Mouse (Mus musculus) embryonic stem cell, embryonic (primary cell): ENCODE results near the gene Lrrc71.

Source experiments
- CTCF ChIA-PET, 4 experiments: fragments of 300-600 bp in 2 of 4; fragments of 350-600 bp in 2 of 4; sonication (Branson Sonifier 250); formaldehyde crosslinking; loops; one replicate each; lab custom pipeline; 2022; ENCODE audit warnings: inconsistent platforms in 2 of 4; lab: Charles Lee
- POLR2A ChIA-PET, 4 experiments: fragments of 300-600 bp in 2 of 4; fragments of 350-600 bp in 2 of 4; sonication (Branson Sonifier 250); formaldehyde crosslinking; loops; one replicate each; lab custom pipeline; 2022; ENCODE audit warnings: antibody characterized with exemption in 4 of 4, inconsistent platforms in 1 of 4; lab: Charles Lee

Lrrc71 gene

DNA sequence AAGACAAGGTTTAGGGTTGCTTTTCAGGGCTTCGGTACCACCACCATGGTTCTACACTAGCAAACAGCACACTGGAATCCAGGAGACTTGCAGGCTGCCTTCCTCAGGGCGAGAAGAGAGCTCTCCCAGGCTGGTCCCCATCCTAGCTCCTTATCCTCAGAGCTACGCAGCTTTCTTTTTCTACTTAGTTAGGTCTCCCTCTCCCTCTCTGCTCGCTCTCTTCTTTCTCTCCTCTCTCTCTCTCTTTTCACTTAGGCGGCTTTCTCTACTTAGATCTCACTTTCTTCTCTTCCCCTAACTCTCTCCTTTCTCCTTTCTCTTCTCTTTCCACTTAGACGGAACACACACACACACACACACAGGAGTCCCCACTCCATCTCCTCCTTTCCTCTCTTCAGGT lies 20.0 kb upstream of the Lrrc71 start:
- POLR2A ChIA-PET = interaction anchor here in 3 of 4 experiments (0.6 to 2.0 kb wide), 12 partner anchors 10 to 374 kb away, joined by 3 to 5 read pairs (median 3); partner anchors contain the start of genes Lrrc71 (in 1 of the 3), Mef2d (in 1 of the 3) and Nes (in 1 of the 3)
- CTCF ChIA-PET = interaction anchor here (0.6 to 5.5 kb wide), 54 partner anchors 8 to 306 kb away, joined by 3 to 64 read pairs (median 4); partner anchors contain the start of genes Lrrc71 (in 4 of the 4), Ntrk1 (in 3 of the 4), Nes (in 1 of the 4) and Prcc (in 1 of the 4)

- POLR2A ChIA-PET = interaction anchor here in 2 of 4 experiments (0.9 to 1.3 kb wide), 5 partner anchors 19 to 110 kb away, joined by 3 to 5 read pairs (median 3); no protein-coding TSS in a partner anchor
Measured at GRCm38 (mm10) chr3:87767764-87768163, 19.3 kb upstream of the Lrrc71 start.

DNA sequence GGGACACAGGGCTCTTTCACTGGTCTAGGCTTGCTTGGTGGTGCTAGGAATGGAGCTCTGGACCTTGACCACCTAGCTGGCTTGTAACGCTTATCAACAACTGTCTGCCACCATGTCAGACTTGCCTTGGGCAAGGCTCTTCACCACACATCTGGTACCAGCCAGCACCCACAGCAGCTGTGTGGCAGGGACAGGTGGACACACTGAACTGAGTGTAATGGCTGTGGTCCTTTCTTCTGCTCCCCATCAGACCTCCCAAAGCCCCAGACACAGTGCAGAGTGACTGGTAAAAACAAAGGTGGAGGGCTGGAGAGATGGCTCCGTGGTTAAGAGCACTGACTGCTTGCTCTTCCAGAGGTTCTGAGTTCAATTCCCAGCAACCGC lies 17.9 kb upstream of the Lrrc71 start:
- ChIA-PET POLR2A (interaction anchor here in 2 of 4 experiments (0.8 to 1.6 kb wide), 3 partner anchors 10 to 205 kb away, joined by 3 to 5 read pairs (median 3); partner anchors contain the start of gene Nes (in 1 of the 2)), CTCF (interaction anchor here in 2 of 4 experiments (0.6 to 2.4 kb wide), 6 partner anchors 10 to 235 kb away, joined by 3 to 16 read pairs (median 6); no protein-coding TSS in a partner anchor)

More at GRCm38 (mm10) chr3:87767764-87768163, 19.3 kb upstream of the Lrrc71 start:
- CTCF ChIA-PET = interaction anchor here (0.6 to 5.5 kb wide), 30 partner anchors 7 to 307 kb away, joined by 3 to 64 read pairs (median 6); partner anchors contain the start of genes Lrrc71 (in 3 of the 4), Ntrk1 (in 2 of the 4) and Prcc (in 1 of the 4)

- POLR2A ChIA-PET = interaction anchor here in 3 of 4 experiments (0.8 to 1.6 kb wide), 5 partner anchors 10 to 205 kb away, joined by 3 to 5 read pairs (median 3); partner anchors contain the start of genes Nes (in 1 of the 3) and Ntrk1 (in 1 of the 3)
- CTCF ChIA-PET = interaction anchor here in 2 of 4 experiments (0.6 to 2.4 kb wide), 12 partner anchors 10 to 235 kb away, joined by 3 to 16 read pairs (median 5); partner anchors contain the start of gene Lrrc71 (in 2 of the 2)
Measured at GRCm38 (mm10) chr3:87765631-87766283, 17.3 kb upstream of the Lrrc71 start.

- POLR2A ChIA-PET = interaction anchor here in 3 of 4 experiments (1.2 to 1.6 kb wide), 4 partner anchors 9 to 206 kb away, joined by 3 to 5 read pairs (median 3); partner anchors contain the start of genes Nes (in 1 of the 3) and Ntrk1 (in 1 of the 3)
- CTCF ChIA-PET = interaction anchor here (0.6 to 2.4 kb wide), 16 partner anchors 8 to 205 kb away, joined by 3 to 16 read pairs (median 5); partner anchors contain the start of gene Lrrc71 (in 2 of the 4)
Measured at GRCm38 (mm10) chr3:87765091-87765490, 16.7 kb upstream of the Lrrc71 start.

DNA sequence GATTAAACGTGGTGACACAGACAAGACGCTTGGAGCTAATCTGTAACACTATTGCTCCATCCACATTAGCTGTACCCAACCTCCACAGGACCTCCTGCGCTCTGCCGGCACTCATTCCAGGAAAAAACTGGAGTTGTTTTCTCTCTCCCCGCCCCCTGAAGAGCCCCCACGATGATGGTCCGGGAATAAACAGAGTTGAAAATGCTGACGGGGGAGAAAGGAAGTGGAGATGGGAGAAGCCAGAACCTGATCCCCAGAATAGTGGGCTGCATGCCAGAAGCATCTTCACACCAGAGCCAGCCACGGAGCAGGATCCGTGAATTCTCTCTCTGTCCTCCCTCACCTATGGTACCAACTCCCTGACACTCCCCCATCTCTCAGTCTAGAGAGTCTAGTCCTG lies 16.1 kb upstream of the Lrrc71 start:
- POLR2A ChIA-PET = interaction anchor here in 1 of 4 experiments (1.2 kb wide), 1 partner anchor 8 kb away, joined by 3 read pairs; no protein-coding TSS in a partner anchor
- CTCF ChIA-PET = interaction anchor here (0.7 to 2.4 kb wide), 16 partner anchors 8 to 222 kb away, joined by 3 to 16 read pairs (median 5); partner anchors contain the start of gene Lrrc71 (in 2 of the 4)

DNA sequence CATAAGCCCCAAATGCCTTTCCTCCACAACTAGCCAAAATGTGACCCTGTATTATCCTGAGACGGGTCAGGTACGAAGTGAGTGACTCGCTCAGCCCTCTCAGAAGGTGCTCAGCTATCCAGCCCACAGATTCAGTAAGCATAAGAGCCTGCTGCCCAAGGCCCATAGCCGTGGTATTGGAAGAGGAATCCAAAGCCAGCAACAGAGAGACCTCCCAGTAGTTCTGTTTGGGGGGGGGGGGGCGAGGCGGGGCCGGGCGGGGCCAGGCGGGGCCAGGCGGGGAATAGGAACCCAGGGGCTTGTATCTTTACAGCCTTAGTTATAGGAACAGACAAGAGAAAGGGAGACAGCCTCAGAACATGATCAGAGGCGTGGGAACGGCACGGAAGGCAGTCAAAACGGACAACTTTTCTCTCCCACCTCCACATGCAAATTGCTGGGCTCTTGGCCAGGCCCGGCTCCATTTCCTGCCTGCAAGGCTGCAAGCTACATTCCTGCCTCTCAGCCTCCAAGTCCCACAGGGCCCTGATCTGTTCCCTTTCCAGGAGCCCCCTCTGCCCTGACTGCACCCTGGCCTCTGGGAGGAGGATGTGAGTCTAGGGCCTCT lies 15.4 kb upstream of the Lrrc71 start:
- ChIA-PET CTCF (interaction anchor here in 3 of 4 experiments (0.7 to 1.5 kb wide), 6 partner anchors 10 to 223 kb away, joined by 3 to 14 read pairs (median 4); no protein-coding TSS in a partner anchor), POLR2A (no interaction called here)

DNA sequence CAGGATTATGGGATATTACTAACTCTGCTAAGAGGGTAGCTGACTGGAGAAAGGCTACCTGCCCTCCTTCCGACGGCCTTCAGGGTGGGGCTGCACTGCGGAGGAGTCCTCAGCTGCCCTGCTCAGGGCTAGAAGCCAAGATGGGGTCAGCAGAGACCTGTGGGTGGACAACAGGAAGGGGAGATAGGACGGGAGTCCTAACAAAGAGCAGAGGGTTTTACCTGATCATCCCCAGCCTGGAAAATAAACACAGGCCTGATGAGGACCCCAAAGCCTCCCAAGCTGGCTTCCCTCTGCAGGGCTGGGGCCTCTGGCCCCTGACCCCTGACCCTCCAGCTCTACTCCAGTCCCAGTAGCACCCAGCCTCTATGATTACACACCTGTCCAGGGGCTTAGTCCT lies 14.8 kb upstream of the Lrrc71 start:
- ChIA-PET CTCF (interaction anchor here in 3 of 4 experiments (0.6 to 1.5 kb wide), 5 partner anchors 75 to 240 kb away, joined by 3 to 5 read pairs (median 4); no protein-coding TSS in a partner anchor), POLR2A (no interaction called here)

DNA sequence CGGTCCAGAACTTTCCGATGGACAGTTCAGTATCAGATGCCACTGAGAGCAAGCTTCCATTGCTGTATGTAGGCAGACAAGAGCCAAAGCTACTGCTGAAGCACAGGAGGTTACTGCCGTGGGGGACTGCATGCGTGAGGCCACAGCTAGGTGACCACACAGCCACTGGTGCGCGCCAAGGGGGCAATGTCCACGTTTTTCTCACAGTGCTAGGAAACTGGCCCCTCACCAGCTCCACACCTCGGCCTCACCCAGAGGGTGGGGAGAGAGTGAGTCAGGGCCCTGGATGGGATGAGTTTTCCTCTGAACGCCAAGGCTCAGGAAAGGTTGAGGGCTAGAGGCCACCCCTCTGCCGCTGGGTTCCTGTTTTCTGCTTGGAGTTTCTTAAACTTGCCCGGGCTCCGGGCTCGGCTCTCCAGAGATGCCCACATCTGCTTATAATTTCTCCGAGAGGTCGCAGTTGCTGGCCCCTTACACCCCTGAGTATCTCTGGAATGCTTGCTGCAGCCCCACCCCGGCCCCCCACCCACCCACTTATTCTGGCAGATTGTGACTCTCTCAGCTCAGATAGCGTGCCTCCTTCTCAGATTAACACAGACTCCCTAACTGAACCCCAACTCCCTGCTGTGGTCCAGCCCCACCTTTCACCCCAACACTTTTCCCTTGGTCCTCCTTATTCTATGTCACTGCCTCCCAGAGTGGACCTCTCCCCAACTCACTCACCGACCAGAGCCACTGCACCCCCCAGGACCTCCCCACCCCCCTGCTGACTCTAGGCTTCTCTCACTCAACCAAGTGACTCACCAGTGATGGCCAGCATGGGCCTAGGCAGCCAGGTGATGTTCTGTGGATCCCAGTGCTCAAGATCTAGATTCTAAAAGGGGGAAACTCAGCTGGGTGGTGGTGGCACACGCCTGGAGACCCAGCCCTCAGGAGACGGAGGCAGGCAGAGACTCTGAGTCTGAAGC lies 13.3 kb upstream of the Lrrc71 start:
- CTCF ChIA-PET = interaction anchor here in 2 of 4 experiments (0.6 to 2.0 kb wide), 11 partner anchors 8 to 466 kb away, joined by 3 to 12 read pairs (median 4); partner anchors contain the start of gene Lrrc71 (in 2 of the 2)

DNA sequence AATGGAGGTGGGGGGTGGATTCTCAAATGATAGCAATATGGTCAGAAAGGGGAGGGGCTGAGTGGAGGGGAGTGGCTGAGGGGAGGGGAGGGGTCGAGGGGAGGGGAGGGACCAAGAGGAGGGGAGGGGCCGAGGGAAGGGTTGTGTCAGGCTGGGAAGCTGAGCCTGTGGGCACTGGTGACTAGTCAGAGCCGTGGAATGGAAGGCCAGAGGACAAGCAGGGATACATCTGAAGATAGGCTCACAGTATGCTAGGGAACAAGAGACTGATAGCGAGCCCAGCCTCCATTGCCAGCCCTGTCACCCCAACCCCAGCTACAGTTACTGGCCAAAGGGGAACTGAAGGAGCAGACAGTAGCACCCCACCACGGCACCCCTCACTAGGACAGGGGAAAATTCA lies 10.2 kb upstream of the Lrrc71 start:
- ChIA-PET CTCF (interaction anchor here (0.6 to 5.3 kb wide), 12 partner anchors 10 to 254 kb away, joined by 3 to 60 read pairs (median 4); partner anchors contain the start of genes Lrrc71 (in 1 of the 4) and Ntrk1 (in 1 of the 4)), POLR2A (interaction anchor here in 3 of 4 experiments (0.9 to 1.2 kb wide), 4 partner anchors 10 to 12 kb away, joined by 3 to 4 read pairs (median 4); partner anchors contain the start of gene Lrrc71 (in 1 of the 3))

More for the DNA sequence above, 13.3 kb upstream of the Lrrc71 start:
- POLR2A ChIA-PET = interaction anchor here in 2 of 4 experiments (0.6 to 0.7 kb wide), 3 partner anchors 88 to 969 kb away, joined by 3 to 4 read pairs (median 4); no protein-coding TSS in a partner anchor

GRCm38 (mm10) chr3:87756488-87756887 lies 8.1 kb upstream of the Lrrc71 start:
- POLR2A ChIA-PET = interaction anchor here in 3 of 4 experiments (1.1 to 1.4 kb wide), 6 partner anchors 8 to 125 kb away, joined by 3 to 5 read pairs (median 3); no protein-coding TSS in a partner anchor
- CTCF ChIA-PET = interaction anchor here (0.5 to 5.3 kb wide), 56 partner anchors 8 to 795 kb away, joined by 3 to 64 read pairs (median 5); partner anchors contain the start of genes Nes (in 2 of the 4) and Ntrk1 (in 1 of the 4)

DNA sequence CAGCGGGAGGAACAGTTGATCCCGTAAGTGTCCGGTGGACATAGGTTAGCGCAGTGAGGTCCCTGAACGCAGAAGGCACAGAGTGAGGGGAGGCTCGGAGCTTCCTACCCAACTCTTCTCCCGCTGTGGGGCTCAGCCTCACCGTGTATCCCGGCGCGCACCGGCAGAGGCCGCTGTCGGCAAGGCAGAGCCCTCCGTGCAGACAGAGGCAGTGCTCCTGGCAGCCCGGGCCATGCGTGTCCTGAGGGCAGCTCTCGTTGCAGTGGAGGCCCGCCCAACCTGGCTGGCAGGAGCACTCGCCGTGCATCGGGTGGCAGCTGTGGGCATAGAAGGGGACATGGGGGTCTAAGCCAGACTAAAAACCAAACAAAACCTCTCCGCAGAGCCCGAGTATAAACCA lies 7.5 kb upstream of the Lrrc71 start:
- ChIA-PET POLR2A (interaction anchor here in 3 of 4 experiments (0.5 to 1.6 kb wide), 10 partner anchors 9 to 306 kb away, joined by 3 to 5 read pairs (median 3); no protein-coding TSS in a partner anchor), CTCF (interaction anchor here (0.5 to 5.3 kb wide), 81 partner anchors 9 to 794 kb away, joined by 3 to 64 read pairs (median 4); partner anchors contain the start of genes Nes (in 2 of the 4), Arhgef11 (in 1 of the 4), Bcan (in 1 of the 4) and Ntrk1 (in 1 of the 4))

GRCm38 (mm10) chr3:87753829-87754228 lies 5.4 kb upstream of the Lrrc71 start:
- ChIA-PET CTCF (interaction anchor here in 2 of 4 experiments (0.6 to 1.9 kb wide), 4 partner anchors 15 to 187 kb away, joined by 4 to 5 read pairs (median 4); no protein-coding TSS in a partner anchor), POLR2A (no interaction called here)

- ChIA-PET CTCF (interaction anchor here in 3 of 4 experiments (0.6 to 1.9 kb wide), 3 partner anchors 16 to 100 kb away, joined by 4 to 9 read pairs (median 5); no protein-coding TSS in a partner anchor), POLR2A (interaction anchor here in 2 of 4 experiments (0.8 to 1.5 kb wide), 2 partner anchors 43 to 107 kb away, joined by 3 to 6 read pairs; no protein-coding TSS in a partner anchor)
Measured at GRCm38 (mm10) chr3:87752567-87752966, 4.1 kb upstream of the Lrrc71 start.

DNA sequence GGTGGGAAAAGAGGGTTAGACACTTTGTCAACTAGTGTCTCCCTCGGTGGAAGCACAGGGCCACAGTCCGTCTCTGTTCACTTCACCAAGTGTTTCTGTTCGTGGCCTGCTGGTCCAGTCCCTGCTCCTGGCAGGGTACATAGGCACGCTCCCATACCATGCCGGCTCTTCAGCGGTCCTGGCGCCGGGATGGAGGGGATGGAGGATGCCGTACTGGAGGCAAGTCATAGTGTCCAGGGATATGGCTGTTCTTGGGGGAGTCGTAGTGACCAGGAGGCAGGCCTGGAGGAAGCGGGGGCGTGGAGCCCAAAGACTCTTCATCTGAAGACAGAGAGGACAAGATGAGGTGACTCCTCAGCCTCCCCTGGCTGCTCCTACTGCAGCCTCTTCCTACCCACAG lies 1.6 kb upstream of the Lrrc71 start:
- POLR2A ChIA-PET = interaction anchor here in 3 of 4 experiments (1.0 to 1.7 kb wide), 4 partner anchors 65 to 136 kb away, joined by 3 to 4 read pairs (median 3); partner anchors contain the start of gene Prcc (in 2 of the 3)
- CTCF ChIA-PET = interaction anchor here in 3 of 4 experiments (0.8 to 2.0 kb wide), 9 partner anchors 18 to 211 kb away, joined by 3 to 29 read pairs (median 6); partner anchors contain the start of gene Ntrk1 (in 1 of the 3)
